Mouse (Mus musculus): ENCODE results near the gene Phf21b. TPM values are rescaled to one million over a fixed set of nuclear protein-coding genes. Genes with fewer than 3 reads are reported as not detected.
"Not testable (repeated sequence)": the region's sequence is repeated elsewhere in the genome, so short reads cannot be mapped to it uniquely, and the experiment has no call there.

Phf21b gene
- 0.26 and 0.62 TPM in 2 replicates for polyA plus RNA-seq (2014; fragmentation: Nextera tagmentation; extraction: Ambion mirVana)

- peak within 1 kb of the TSS; percentile 67 for H3K9ac ChIP-seq (ENCODE audit: low read depth, low read length)
- H3K4me3 ChIP-seq (ENCODE audit: low read depth, low read length), result peak within 1 kb of the TSS; percentile 69
- ATAC-seq (replicated peaks; ENCODE audit: low FRiP score) (peak; percentile 76), DNase-seq (ENCODE audit: low spot score) (peak; percentile 86)
- WGBS, result 2% methylated on average over 75 of the region's 76 CpGs
- peaks cover 66% of the 10 kb centered on the region for H3K27me3 ChIP-seq (replicated peaks; ENCODE audit: control insufficient read depth, insufficient read depth, low read length)
- H3K4me1 ChIP-seq (replicated peaks; ENCODE audit: control insufficient read depth, insufficient read depth, low read length), result peaks cover 11% of the 10 kb centered on the region
- H3K4me2 ChIP-seq, result peak within 1 kb of the TSS; percentile 93
- no peaks in the 10 kb centered on the region for H3K36me3 ChIP-seq (ENCODE audit: control insufficient read depth, insufficient read depth, low read length)
- peak within 1 kb of the TSS; percentile 72 for H3K27ac ChIP-seq (ENCODE audit: low read depth, low read length)
- no peaks in the 10 kb centered on the region for H3K9me3 ChIP-seq (ENCODE audit: control insufficient read depth, low read length)
Measured at GRCm38 (mm10) chr15:84856006-84856995, at the start of gene Phf21b. Phf21b (minus strand) TSS chr15:84856049.

- H3K4me1 ChIP-seq (replicated peaks; ENCODE audit: control insufficient read depth, insufficient read depth, low read length), result no peaks in the 10 kb centered on the region
- H3K36me3 ChIP-seq (ENCODE audit: control insufficient read depth, insufficient read depth, low read length), result no peaks in the 10 kb centered on the region
- H3K27me3 ChIP-seq (replicated peaks; ENCODE audit: control insufficient read depth, insufficient read depth, low read length), result no peaks in the 10 kb centered on the region
- 80% methylated on average over 7 of the region's 7 CpGs for WGBS
- no peak for DNase-seq (ENCODE audit: low spot score)
- H3K4me3 ChIP-seq (ENCODE audit: low read depth, low read length), result no peak overlapping the region
- no peak overlapping the region for H3K9ac ChIP-seq (ENCODE audit: low read depth, low read length)
- no peak overlapping the region for H3K4me2 ChIP-seq
- H3K9me3 ChIP-seq (ENCODE audit: control insufficient read depth, low read length), result no peaks in the 10 kb centered on the region
- H3K27ac ChIP-seq (ENCODE audit: low read depth, low read length), result no peak overlapping the region
- no peak for ATAC-seq (replicated peaks; ENCODE audit: low FRiP score)
Measured at GRCm38 (mm10) chr15:84903843-84904385, 48.1 kb upstream of the Phf21b start.

DNA sequence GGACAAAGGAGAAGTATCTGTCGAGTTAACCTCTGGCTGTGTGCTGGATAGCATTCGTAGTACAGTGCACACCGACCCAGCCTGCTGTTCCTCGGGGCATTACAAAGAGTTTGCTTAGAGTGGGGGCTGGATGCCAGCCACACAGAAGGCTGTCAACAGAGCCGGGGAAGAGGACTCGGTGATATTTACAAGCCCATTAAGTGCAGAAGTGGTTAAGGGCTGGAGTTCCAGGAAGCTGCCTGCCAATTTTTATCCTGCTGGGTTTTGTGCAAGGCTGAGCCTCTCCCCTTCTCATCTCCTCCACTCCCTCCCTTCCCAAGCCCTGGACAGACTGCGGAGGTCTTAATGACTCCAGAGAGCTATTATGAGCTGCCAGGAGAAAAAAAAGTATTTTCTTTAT, 42.2 kb upstream of the Phf21b start:
- no peak overlapping the region for H3K27ac ChIP-seq (ENCODE audit: low read depth, low read length)
- H3K9me3 ChIP-seq (ENCODE audit: control insufficient read depth, low read length), result no peaks in the 10 kb centered on the region
- DNase-seq (ENCODE audit: low spot score) (no peak), ATAC-seq (replicated peaks; ENCODE audit: low FRiP score) (no peak)
- 41% methylated on average over 7 of the region's 7 CpGs for WGBS
- H3K4me2 ChIP-seq, result no peak overlapping the region
- H3K27me3 ChIP-seq (replicated peaks; ENCODE audit: control insufficient read depth, insufficient read depth, low read length), result no peaks in the 10 kb centered on the region
- no peak overlapping the region for H3K9ac ChIP-seq (ENCODE audit: low read depth, low read length)
- H3K4me1 ChIP-seq (replicated peaks; ENCODE audit: control insufficient read depth, insufficient read depth, low read length), result no peaks in the 10 kb centered on the region
- H3K36me3 ChIP-seq (ENCODE audit: control insufficient read depth, insufficient read depth, low read length), result no peaks in the 10 kb centered on the region
- no peak overlapping the region for H3K4me3 ChIP-seq (ENCODE audit: low read depth, low read length)

- ATAC-seq (replicated peaks; ENCODE audit: low FRiP score) (no peak), DNase-seq (ENCODE audit: low spot score) (no peak)
- H3K4me1 ChIP-seq (replicated peaks; ENCODE audit: control insufficient read depth, insufficient read depth, low read length), result no peaks in the 10 kb centered on the region
- H3K27ac ChIP-seq (ENCODE audit: low read depth, low read length), result no peak overlapping the region
- H3K9ac ChIP-seq (ENCODE audit: low read depth, low read length), result no peak overlapping the region
- H3K36me3 ChIP-seq (ENCODE audit: control insufficient read depth, insufficient read depth, low read length), result no peaks in the 10 kb centered on the region
- 57% methylated on average over 1 of the region's 1 CpGs for WGBS
- H3K4me2 ChIP-seq, result no peak overlapping the region
- H3K27me3 ChIP-seq (replicated peaks; ENCODE audit: control insufficient read depth, insufficient read depth, low read length), result no peaks in the 10 kb centered on the region
- no peaks in the 10 kb centered on the region for H3K9me3 ChIP-seq (ENCODE audit: control insufficient read depth, low read length)
- H3K4me3 ChIP-seq (ENCODE audit: low read depth, low read length), result no peak overlapping the region
Measured at GRCm38 (mm10) chr15:84896664-84897063, 40.8 kb upstream of the Phf21b start.

DNA sequence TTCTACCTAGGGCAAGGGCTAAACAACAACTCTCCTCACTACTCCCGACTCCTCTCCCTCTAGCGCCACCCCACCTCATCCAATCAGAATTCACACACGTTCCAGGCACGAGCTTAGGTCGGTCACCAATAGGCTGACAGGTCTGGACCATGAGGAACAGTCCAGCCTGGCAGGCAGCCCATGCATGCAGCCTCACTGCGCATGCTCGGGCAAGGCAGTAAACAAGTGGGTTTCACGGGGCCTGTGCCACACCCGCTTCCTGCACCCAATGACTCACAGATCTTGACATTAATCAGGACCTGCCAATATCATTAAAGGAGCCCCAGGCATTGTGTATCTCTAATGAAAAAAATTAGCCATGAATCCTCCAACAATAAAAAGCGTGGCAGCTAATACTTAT, 40.4 kb upstream of the Phf21b start:
- not testable (repeated sequence) for DNase-seq (ENCODE audit: low spot score); H3K4me1 ChIP-seq (replicated peaks; ENCODE audit: control insufficient read depth, insufficient read depth, low read length); H3K36me3 ChIP-seq (ENCODE audit: control insufficient read depth, insufficient read depth, low read length); H3K9me3 ChIP-seq (ENCODE audit: control insufficient read depth, low read length); H3K27me3 ChIP-seq (replicated peaks; ENCODE audit: control insufficient read depth, insufficient read depth, low read length); ATAC-seq (replicated peaks; ENCODE audit: low FRiP score); H3K9ac ChIP-seq (ENCODE audit: low read depth, low read length); H3K27ac ChIP-seq (ENCODE audit: low read depth, low read length); H3K4me3 ChIP-seq (ENCODE audit: low read depth, low read length); H3K4me2 ChIP-seq
- WGBS, result 65% methylated on average over 10 of the region's 10 CpGs

DNA sequence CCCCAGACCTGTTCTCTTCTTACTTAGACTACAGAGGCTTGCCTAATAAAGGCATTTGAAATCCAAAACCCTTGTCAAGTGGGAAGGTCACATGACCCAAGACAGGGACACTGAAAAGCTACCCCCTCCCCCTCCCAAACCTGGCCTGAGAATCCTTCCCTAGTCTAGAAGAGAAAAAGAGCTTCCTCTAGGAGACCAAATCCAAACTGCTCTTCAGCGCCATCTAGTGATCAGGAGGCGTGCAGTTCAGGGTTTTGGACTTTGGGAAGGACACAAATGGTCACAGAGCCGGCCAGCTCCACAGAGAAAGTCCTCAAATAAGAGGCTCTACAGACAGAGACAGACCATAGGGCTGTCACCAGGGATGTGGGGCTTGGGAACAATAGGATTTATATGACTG, 35.8 kb upstream of the Phf21b start:
- Histone ChIP-seq H3K36me3 (ENCODE audit: control insufficient read depth, insufficient read depth, low read length) (no peaks in the 10 kb centered on the region), H3K4me1 (replicated peaks; ENCODE audit: control insufficient read depth, insufficient read depth, low read length) (no peaks in the 10 kb centered on the region), H3K27me3 (replicated peaks; ENCODE audit: control insufficient read depth, insufficient read depth, low read length) (no peaks in the 10 kb centered on the region), H3K4me2 (no peak overlapping the region), H3K4me3 (ENCODE audit: low read depth, low read length) (no peak overlapping the region), H3K9me3 (ENCODE audit: control insufficient read depth, low read length) (no peaks in the 10 kb centered on the region), H3K27ac (ENCODE audit: low read depth, low read length) (no peak overlapping the region), H3K9ac (ENCODE audit: low read depth, low read length) (no peak overlapping the region)
- ATAC-seq (replicated peaks; ENCODE audit: low FRiP score), result no peak
- peak; percentile 51 for DNase-seq (ENCODE audit: low spot score)
- WGBS, result 2% methylated on average over 3 of the region's 3 CpGs

- H3K4me3 ChIP-seq (ENCODE audit: low read depth, low read length), result no peak overlapping the region
- H3K4me2 ChIP-seq, result no peak overlapping the region
- no peaks in the 10 kb centered on the region for H3K4me1 ChIP-seq (replicated peaks; ENCODE audit: control insufficient read depth, insufficient read depth, low read length)
- no peaks in the 10 kb centered on the region for H3K9me3 ChIP-seq (ENCODE audit: control insufficient read depth, low read length)
- H3K9ac ChIP-seq (ENCODE audit: low read depth, low read length), result no peak overlapping the region
- no peaks in the 10 kb centered on the region for H3K36me3 ChIP-seq (ENCODE audit: control insufficient read depth, insufficient read depth, low read length)
- WGBS, result 47% methylated on average over 3 of the region's 3 CpGs
- H3K27me3 ChIP-seq (replicated peaks; ENCODE audit: control insufficient read depth, insufficient read depth, low read length), result no peaks in the 10 kb centered on the region
- ATAC-seq (replicated peaks; ENCODE audit: low FRiP score), result no peak
- no peak for DNase-seq (ENCODE audit: low spot score)
- H3K27ac ChIP-seq (ENCODE audit: low read depth, low read length), result no peak overlapping the region
Measured at GRCm38 (mm10) chr15:84891246-84891645, 35.4 kb upstream of the Phf21b start.

DNA sequence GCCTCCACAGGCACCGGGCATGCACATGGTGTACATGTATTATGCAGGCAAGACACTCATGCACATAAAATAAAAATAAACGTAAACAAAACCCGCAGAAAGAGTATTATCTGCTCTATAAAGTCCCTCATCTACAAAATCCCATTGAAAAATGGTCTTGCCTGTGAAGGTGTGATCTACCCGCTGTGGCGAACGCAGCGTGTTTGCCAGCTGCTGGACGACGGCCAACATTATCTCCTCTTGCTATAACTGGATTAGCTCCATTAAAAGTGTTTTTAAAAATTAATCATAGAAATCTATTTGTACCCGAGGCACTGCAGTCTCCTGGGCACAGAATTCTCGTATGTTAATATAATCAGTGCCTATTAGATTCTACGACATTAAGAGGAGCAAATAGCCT, 32.2 kb upstream of the Phf21b start:
- no peaks in the 10 kb centered on the region for H3K27me3 ChIP-seq (replicated peaks; ENCODE audit: control insufficient read depth, insufficient read depth, low read length)
- ATAC-seq (replicated peaks; ENCODE audit: low FRiP score) (no peak), DNase-seq (ENCODE audit: low spot score) (no peak)
- no peak overlapping the region for H3K4me3 ChIP-seq (ENCODE audit: low read depth, low read length)
- H3K27ac ChIP-seq (ENCODE audit: low read depth, low read length), result no peak overlapping the region
- no peaks in the 10 kb centered on the region for H3K36me3 ChIP-seq (ENCODE audit: control insufficient read depth, insufficient read depth, low read length)
- no peaks in the 10 kb centered on the region for H3K4me1 ChIP-seq (replicated peaks; ENCODE audit: control insufficient read depth, insufficient read depth, low read length)
- 82% methylated on average over 12 of the region's 12 CpGs for WGBS
- H3K9me3 ChIP-seq (ENCODE audit: control insufficient read depth, low read length), result no peaks in the 10 kb centered on the region
- H3K4me2 ChIP-seq, result no peak overlapping the region
- H3K9ac ChIP-seq (ENCODE audit: low read depth, low read length), result no peak overlapping the region
